ENCODE assay signal across 8 mouse cellular contexts in the genomic region with DNA sequence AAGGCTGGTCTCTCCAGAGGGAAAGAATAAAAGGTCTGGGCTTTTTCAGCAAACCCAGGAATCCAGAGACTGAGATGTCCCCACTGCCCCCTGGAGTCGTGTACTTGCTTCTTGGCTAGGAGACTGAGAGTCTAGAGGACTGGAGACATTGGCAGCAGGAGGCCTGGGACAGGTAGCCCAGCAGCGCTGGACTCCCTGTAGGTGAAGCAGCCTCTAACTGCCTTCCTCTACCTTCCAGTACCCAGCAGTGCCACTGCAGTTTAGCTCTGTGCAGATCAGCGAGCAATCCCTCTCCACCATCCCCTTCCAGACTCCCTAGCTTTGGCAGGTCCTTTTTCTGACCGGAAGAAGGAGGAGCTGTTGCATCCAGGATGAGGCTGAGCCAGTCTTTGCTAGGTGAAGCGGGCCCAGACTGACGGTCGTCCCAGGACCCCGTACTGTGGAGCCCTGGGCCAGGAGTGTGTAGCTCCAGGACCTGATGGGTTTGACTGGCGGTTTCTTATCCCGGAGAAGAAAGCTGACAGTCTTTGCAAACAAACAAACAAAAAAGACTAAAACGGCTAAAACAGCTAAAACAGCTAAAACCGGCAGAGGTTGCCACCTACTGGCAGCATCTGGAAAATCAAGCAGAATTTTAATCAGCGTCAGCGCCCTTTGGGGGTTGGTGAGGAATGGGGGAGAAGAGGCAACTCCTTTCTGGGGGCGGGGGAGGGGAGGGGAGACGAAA. TPM values are rescaled to one million over a fixed set of nuclear protein-coding genes. Genes with fewer than 3 reads are reported as not detected.
DNase-seq lines count a peak whose midpoint lies in the region; ATAC-seq and TF ChIP-seq lines count a peak whose summit lies in the region.

No protein-coding gene starts in this region.

- H3K27me3 ChIP-seq in CH12.LX (replicated peaks) = no peaks in the 10 kb centered on the region
- H3K27me3 ChIP-seq in forebrain, embryonic 10.5 days (ENCODE audit: poor library complexity, severe bottlenecking) = no peaks in the 10 kb centered on the region
- no peaks in the 10 kb centered on the region for H3K27me3 ChIP-seq in heart, embryonic 16.5 days (ENCODE audit: control insufficient read depth, insufficient read depth, low read length)
- no peaks in the 10 kb centered on the region for H3K27me3 ChIP-seq in liver, embryonic 14.5 days (ENCODE audit: control insufficient read depth, insufficient read depth, low read length)
- H3K27me3 ChIP-seq in neural tube, embryonic 11.5 days (ENCODE audit: control insufficient read depth, insufficient read depth, low read length) = no peaks in the 10 kb centered on the region
- no peaks in the 10 kb centered on the region for H3K27me3 ChIP-seq in testis, adult 2 months (ENCODE audit: control insufficient read depth, insufficient read depth, low read length)

- peak; percentile 52 for DNase-seq in CH12.LX (ENCODE audit: extremely low read depth)
- peak; percentile 21 for DNase-seq in c-Kit-negative CD71-positive TER-119-positive erythroid progenitor cells, embryonic 14.5 days (ENCODE audit: low read depth, low spot score)
- DNase-seq in forebrain, embryonic 10.5 days (ENCODE audit: extremely low spot score, low spot score) = peak; percentile 64
- peak; percentile 57 to 72 for DNase-seq in kidney, postnatal 25 days
- peak in 2 of 3 experiments; percentile 9 to 17 for DNase-seq in liver, embryonic 14.5 days (ENCODE audit: low read depth in 3 of 3, low spot score in 3 of 3)
- peak; percentile 73 for DNase-seq in neural tube, embryonic 11.5 days (ENCODE audit: low spot score)

- peak overlapping the region; percentile 89 for H3K4me2 ChIP-seq in CH12.LX (ENCODE audit: insufficient read depth, low read depth, poor library complexity, severe bottlenecking)
- H3K4me2 ChIP-seq in heart, embryonic 16.5 days (ENCODE audit: low read depth, low read length) = peak overlapping the region; percentile 81
- H3K4me2 ChIP-seq in liver, embryonic 14.5 days (ENCODE audit: low read depth) = peak overlapping the region; percentile 66
- peak overlapping the region; percentile 48 for H3K4me2 ChIP-seq in neural tube, embryonic 11.5 days (ENCODE audit: low read depth)

- H3K9me3 ChIP-seq in CH12.LX (replicated peaks; ENCODE audit: low read length) = no peaks in the 10 kb centered on the region
- no peaks in the 10 kb centered on the region for H3K9me3 ChIP-seq in forebrain, embryonic 10.5 days
- no peaks in the 10 kb centered on the region for H3K9me3 ChIP-seq in heart, embryonic 16.5 days (replicated peaks; ENCODE audit: control insufficient read depth, low read length)
- no peaks in the 10 kb centered on the region for H3K9me3 ChIP-seq in liver, embryonic 14.5 days (ENCODE audit: control insufficient read depth, low read length)
- no peaks in the 10 kb centered on the region for H3K9me3 ChIP-seq in neural tube, embryonic 11.5 days (ENCODE audit: control insufficient read depth, low read length)

- 1% methylated on average over 16 of the region's 16 CpGs for WGBS in forebrain, embryonic 10.5 days
- WGBS in heart, embryonic 16.5 days = under 1% methylated on average over 16 of the region's 16 CpGs
- WGBS in liver, embryonic 14.5 days (ENCODE audit: insufficient replicate concordance) = 3% methylated on average over 16 of the region's 16 CpGs
- 1% methylated on average over 16 of the region's 16 CpGs for WGBS in neural tube, embryonic 11.5 days

- peak; percentile 77 for TF ChIP-seq RAD21 in CH12.LX (IDR thresholded peaks at IDR 0.05; ENCODE audit: low read depth, low read length)

- peak; percentile 49; the same call in 1 of the 2 replicates for ATAC-seq in heart, embryonic 16.5 days (replicated peaks; ENCODE audit: extremely low read depth, insufficient read depth, low FRiP score)
- no peak for ATAC-seq in liver, embryonic 14.5 days (ENCODE audit: insufficient read depth)
- ATAC-seq in neural tube, embryonic 11.5 days (ENCODE audit: insufficient read depth, low FRiP score, low TSS enrichment) = peak; percentile 92

- peak overlapping the region; percentile 45 to 58 (median 50) for H3K4me3 ChIP-seq in CH12.LX (replicated peaks in 1 of 3; ENCODE audit: low read depth in 2 of 3, low read length in 2 of 3, poor library complexity in 1 of 3)
- H3K4me3 ChIP-seq in forebrain, embryonic 10.5 days = peak overlapping the region; percentile 56
- peak overlapping the region; percentile 67 for H3K4me3 ChIP-seq in heart, embryonic 16.5 days (ENCODE audit: low read length)
- peak overlapping the region; percentile 45 to 49 for H3K4me3 ChIP-seq in liver, embryonic 14.5 days (ENCODE audit: insufficient read depth in 1 of 2, low read depth in 2 of 2, low read length in 2 of 2)
- H3K4me3 ChIP-seq in neural tube, embryonic 11.5 days (ENCODE audit: low read depth, low read length) = peak overlapping the region; percentile 33
- peak overlapping the region; percentile 76 for H3K4me3 ChIP-seq in testis, adult 2 months (ENCODE audit: control insufficient read depth, low read depth, low read length)

- TF ChIP-seq EP300 in CH12.LX (IDR thresholded peaks at IDR 0.05; ENCODE audit: low read length) = no peak
- no peak for TF ChIP-seq EP300 in liver, embryonic 14.5 days (IDR thresholded peaks at IDR 0.05; ENCODE audit: low read depth)

- TF ChIP-seq CTCF in CH12.LX (conservative IDR thresholded peaks at IDR 0.05 in 1 of 2, IDR thresholded peaks at IDR 0.05 in 1 of 2; ENCODE audit: low read depth in 2 of 2, low read length in 2 of 2) = peak in 1 of 2 experiments; percentile 81; a peak in 3 of 4 replicates
- peak; percentile 76 for TF ChIP-seq CTCF in liver, embryonic 14.5 days (IDR thresholded peaks at IDR 0.05; ENCODE audit: low read depth)
- TF ChIP-seq CTCF in testis, adult 2 months (IDR thresholded peaks at IDR 0.05; ENCODE audit: control insufficient read depth, insufficient read depth, insufficient replicate concordance, low read depth, low read length) = 0 out of 2 replicates have a peak, but pooled peaks have one; percentile 10

- in situ Hi-C loops in CH12.LX (cut with MboI; ENCODE audit: low pct_ligation_motif_present, low pct_unique_long_range_greater_than_20kb, low sequenced_read_pairs) = loop anchor here (10.0 kb wide), 1 partner anchor 126 kb away; no protein-coding TSS in a partner anchor

- H3K9ac ChIP-seq in CH12.LX (ENCODE audit: insufficient read depth, low read depth) = no peak overlapping the region; the same call in 1 of the 2 replicates
- peak overlapping the region; percentile 76 for H3K9ac ChIP-seq in heart, embryonic 16.5 days (ENCODE audit: low read length)
- H3K9ac ChIP-seq in liver, embryonic 14.5 days (replicated peaks) = peak overlapping the region; percentile 37
- peak overlapping the region; percentile 54 for H3K9ac ChIP-seq in neural tube, embryonic 11.5 days (ENCODE audit: low read length)

- no peaks in the 10 kb centered on the region for H3K36me3 ChIP-seq in CH12.LX (replicated peaks in 1 of 2; ENCODE audit: control insufficient read depth in 1 of 2, insufficient read depth in 1 of 2, low read length in 1 of 2)
- H3K36me3 ChIP-seq in forebrain, embryonic 10.5 days (replicated peaks) = no peaks in the 10 kb centered on the region
- H3K36me3 ChIP-seq in heart, embryonic 16.5 days (ENCODE audit: control insufficient read depth, insufficient read depth) = no peaks in the 10 kb centered on the region
- no peaks in the 10 kb centered on the region for H3K36me3 ChIP-seq in liver, embryonic 14.5 days (replicated peaks; ENCODE audit: control insufficient read depth, insufficient read depth, low read depth)
- H3K36me3 ChIP-seq in neural tube, embryonic 11.5 days (ENCODE audit: control insufficient read depth, insufficient read depth, low read length) = no peaks in the 10 kb centered on the region
- H3K36me3 ChIP-seq in testis, adult 2 months (ENCODE audit: control insufficient read depth, insufficient read depth, low read length) = no peaks in the 10 kb centered on the region

- TF ChIP-seq POLR2A in CH12.LX (IDR thresholded peaks at IDR 0.05; ENCODE audit: low read depth, low read length) = no peak
- no peak for TF ChIP-seq POLR2A in testis, adult 2 months (IDR thresholded peaks at IDR 0.05; ENCODE audit: control insufficient read depth, low read depth, low read length)

- no peaks in the 10 kb centered on the region for H3K79me2 ChIP-seq in CH12.LX (replicated peaks; ENCODE audit: control insufficient read depth, extremely low read depth, insufficient read depth, poor library complexity, severe bottlenecking)

- dilution Hi-C loops in CH12.LX (cut with MboI; ENCODE audit: extremely low pct_ligation_motif_present, extremely low pct_unique_long_range_greater_than_20kb, low sequenced_read_pairs) = no loop called here

- peaks cover 3 to 25% of the 10 kb centered on the region in 2 experiments; a peak in 3 of 4 replicates for H3K4me1 ChIP-seq in CH12.LX (ENCODE audit: control insufficient read depth in 1 of 2, insufficient read depth in 2 of 2)
- peaks cover 10% of the 10 kb centered on the region for H3K4me1 ChIP-seq in forebrain, embryonic 10.5 days
- H3K4me1 ChIP-seq in heart, embryonic 16.5 days (ENCODE audit: control insufficient read depth, insufficient read depth, low read length) = no peaks in the 10 kb centered on the region; the same call in 1 of the 2 replicates
- no peaks in the 10 kb centered on the region; a peak in 1 of 4 replicates for H3K4me1 ChIP-seq in liver, embryonic 14.5 days (replicated peaks; ENCODE audit: control insufficient read depth in 2 of 2, insufficient read depth in 2 of 2, low read length in 1 of 2)
- peaks cover 3% of the 10 kb centered on the region; the same call in 1 of the 2 replicates for H3K4me1 ChIP-seq in neural tube, embryonic 11.5 days (ENCODE audit: control insufficient read depth, insufficient read depth, low read length)
- peaks cover 5% of the 10 kb centered on the region for H3K4me1 ChIP-seq in testis, adult 2 months (ENCODE audit: control insufficient read depth, insufficient read depth, low read length)

- no peak overlapping the region for H3K27ac ChIP-seq in CH12.LX (ENCODE audit: insufficient read depth, low read depth)
- H3K27ac ChIP-seq in forebrain, embryonic 10.5 days = peak overlapping the region; percentile 86
- H3K27ac ChIP-seq in heart, embryonic 16.5 days (ENCODE audit: low read length) = no peak overlapping the region
- H3K27ac ChIP-seq in liver, embryonic 14.5 days = no peak overlapping the region
- no peak overlapping the region for H3K27ac ChIP-seq in neural tube, embryonic 11.5 days (ENCODE audit: low read depth, low read length)
- no peak overlapping the region for H3K27ac ChIP-seq in testis, adult 2 months (ENCODE audit: control insufficient read depth, insufficient read depth, low read depth, low read length)

RNA-seq across cellular contexts. Expression of a gene that starts 32.7 kb away (rescaled TPM):
- total RNA-seq in CH12.LX (2012; rRNA removed) = 7.4 and 7.8 TPM in 2 replicates
- 12.7 and 13.1 TPM in 2 replicates for total RNA-seq in CH12.LX (2014; rRNA removed)
- polyA plus RNA-seq in CH12.LX (2012; ENCODE audit: insufficient read length, low read depth) = 16.9 and 18.4 TPM in 2 replicates
- 5.2 and 6.6 TPM in 2 replicates for polyA plus RNA-seq in forebrain, embryonic 10.5 days (2016; fragmentation: Nextera tagmentation; extraction: Ambion mirVana)
- 8.1 and 9.3 TPM in 2 replicates for polyA plus RNA-seq in heart, embryonic 16.5 days (2015; fragmentation: Nextera tagmentation; extraction: Ambion mirVana)
- polyA plus RNA-seq in liver, embryonic 14.5 days (2012; rRNA removed) = 12.9 and 15.4 TPM in 2 replicates
- 8.9 and 10.7 TPM in 2 replicates for polyA plus RNA-seq in liver, embryonic 14.5 days (2014; fragmentation: Nextera tagmentation; extraction: Ambion mirVana)
- 13.9 and 17.0 TPM in 2 replicates for polyA plus RNA-seq in neural tube, embryonic 11.5 days (2014; fragmentation: Nextera tagmentation; extraction: Ambion mirVana)
- 153 and 163 TPM in 2 replicates for polyA plus RNA-seq in testis, adult 2 months (2012; rRNA removed)

Comparison
In these comparisons a context has a peak if more than half of its experiments do, and no peak if none do; other contexts are left out.
1. DNase-seq: peak in every context shown above with its lines; median percentile 73 in neural tube, embryonic 11.5 days; 64 in kidney, postnatal 25 days; 64 in forebrain, embryonic 10.5 days; 52 in CH12.LX; 21 in c-Kit-negative CD71-positive TER-119-positive erythroid progenitor cells, embryonic 14.5 days; 13 in liver, embryonic 14.5 days.